20 mouse cellular contexts compared by ENCODE assay signal in the genomic region with DNA sequence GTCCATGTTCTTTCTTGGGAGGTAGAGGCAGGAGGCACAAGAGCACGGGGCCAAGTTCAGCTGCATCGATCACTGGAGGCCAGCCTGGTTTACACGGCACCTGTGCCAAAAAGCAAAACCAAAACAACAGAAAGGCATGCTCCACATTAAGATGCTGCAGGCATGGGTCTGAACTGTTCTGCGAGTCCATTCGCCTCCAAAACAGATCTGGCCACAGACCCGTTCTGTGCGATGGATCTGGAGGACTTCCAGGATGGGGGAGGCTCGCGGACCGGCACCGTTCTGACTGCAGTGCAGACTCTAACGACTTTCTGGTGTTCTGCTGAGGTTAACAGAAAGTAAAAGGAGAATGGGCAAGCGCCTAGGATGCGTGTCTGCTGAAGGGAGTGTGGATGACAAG. TPM values are rescaled to one million over a fixed set of nuclear protein-coding genes. Genes with fewer than 3 reads are reported as not detected.
A peak's percentile ranks its signal among the peaks of the same experiment; 100 is the strongest.
DNase-seq lines count a peak whose midpoint lies in the region; ATAC-seq and TF ChIP-seq lines count a peak whose summit lies in the region.
"Had no signal": no experiment of that assay in that cellular context is flagged by ENCODE, and none has a peak within 500 bp of the region (broad histone marks: within the 10 kb centered on the region; RNA-seq: fewer than 3 reads in every experiment).

No protein-coding gene starts in this region.

- no peak overlapping the region for H3K4me3 ChIP-seq in forebrain, embryonic 15.5 days
- no peak overlapping the region for H3K4me3 ChIP-seq in forebrain, embryonic 10.5 days
- no peak overlapping the region for H3K4me3 ChIP-seq in liver, adult 2 months (ENCODE audit: insufficient read depth, low read depth, low read length)
- H3K4me3 ChIP-seq in liver, postnatal 0 days (ENCODE audit: low read depth, low read length): no peak overlapping the region
- no peak overlapping the region for H3K4me3 ChIP-seq in neural tube, embryonic 15.5 days (replicated peaks)
- H3K4me3 ChIP-seq: heart, embryonic 10.5 days; limb, embryonic 13.5 days; liver, embryonic 15.5 days had no signal

- no peak for TF ChIP-seq EP300 in liver, postnatal 0 days (IDR thresholded peaks at IDR 0.05; ENCODE audit: low read depth)

- ATAC-seq in forebrain, embryonic 15.5 days (replicated peaks): no peak
- ATAC-seq in liver, postnatal 0 days: no peak
- ATAC-seq in neural tube, embryonic 15.5 days (ENCODE audit: low FRiP score): 0 out of 2 replicates have a peak, but pooled peaks have one; percentile 28
- ATAC-seq: activated CD4-positive, CD25-positive, alpha-beta regulatory T cell, adult 4 months; inflammation-experienced regulatory T-cells, adult 6 months; Patski had no signal

- H3K79me2 ChIP-seq in liver, adult 2 months (ENCODE audit: control insufficient read depth, insufficient read depth, low read length): no peaks in the 10 kb centered on the region

- no peaks in the 10 kb centered on the region for H3K9me3 ChIP-seq in forebrain, embryonic 15.5 days
- H3K9me3 ChIP-seq in forebrain, embryonic 10.5 days: no peaks in the 10 kb centered on the region
- H3K9me3 ChIP-seq in liver, postnatal 0 days (ENCODE audit: low read length): no peaks in the 10 kb centered on the region
- no peaks in the 10 kb centered on the region for H3K9me3 ChIP-seq in neural tube, embryonic 15.5 days (replicated peaks)
- H3K9me3 ChIP-seq: heart, embryonic 10.5 days; limb, embryonic 13.5 days; liver, embryonic 15.5 days had no signal

- no peak for DNase-seq in forebrain, embryonic 10.5 days (ENCODE audit: extremely low spot score, low spot score)
- DNase-seq in liver, adult 2 months (ENCODE audit: extremely low read depth, low read depth, low spot score): peak; percentile 30
- DNase-seq in liver, postnatal 0 days: no peak
- DNase-seq in neural tube, embryonic 10.5 days (ENCODE audit: extremely low spot score, low spot score): no peak
- no peak for DNase-seq in kidney, adult 9 months
- DNase-seq: gastrocnemius, postnatal 36 days; heart, postnatal 10 days; thymus, adult 2 months had no signal

- peak overlapping the region; percentile 24 for H3K27ac ChIP-seq in forebrain, embryonic 15.5 days (replicated peaks)
- H3K27ac ChIP-seq in forebrain, embryonic 10.5 days: no peak overlapping the region
- H3K27ac ChIP-seq in liver, adult 2 months (replicated peaks; ENCODE audit: insufficient read depth, low read depth, low read length): no peak overlapping the region
- H3K27ac ChIP-seq in liver, postnatal 0 days (ENCODE audit: low read depth): no peak overlapping the region
- no peak overlapping the region for H3K27ac ChIP-seq in neural tube, embryonic 15.5 days (replicated peaks)
- H3K27ac ChIP-seq: heart, embryonic 10.5 days; limb, embryonic 13.5 days; liver, embryonic 15.5 days had no signal

- peaks cover 13% of the 10 kb centered on the region for H3K27me3 ChIP-seq in forebrain, embryonic 15.5 days
- peaks cover 99% of the 10 kb centered on the region for H3K27me3 ChIP-seq in forebrain, embryonic 10.5 days (ENCODE audit: poor library complexity, severe bottlenecking)
- H3K27me3 ChIP-seq in liver, adult 2 months (ENCODE audit: control insufficient read depth, insufficient read depth, low read length): 0 out of 2 replicates have a peak, but pooled peaks cover 2% of the 10 kb centered on the region
- H3K27me3 ChIP-seq in liver, postnatal 0 days (ENCODE audit: insufficient read depth, low read length): 0 out of 2 replicates have a peak, but pooled peaks cover 3% of the 10 kb centered on the region
- H3K27me3 ChIP-seq in neural tube, embryonic 15.5 days (replicated peaks): peaks cover 40% of the 10 kb centered on the region

- peaks cover 57% of the 10 kb centered on the region for H3K4me1 ChIP-seq in forebrain, embryonic 15.5 days
- H3K4me1 ChIP-seq in forebrain, embryonic 10.5 days: peaks cover 50% of the 10 kb centered on the region
- no peaks in the 10 kb centered on the region for H3K4me1 ChIP-seq in liver, adult 2 months (ENCODE audit: control insufficient read depth, insufficient read depth, low read length)
- no peaks in the 10 kb centered on the region for H3K4me1 ChIP-seq in liver, postnatal 0 days (ENCODE audit: insufficient read depth)
- peaks cover 39% of the 10 kb centered on the region for H3K4me1 ChIP-seq in neural tube, embryonic 15.5 days
- H3K4me1 ChIP-seq: liver, embryonic 15.5 days had no signal

- H3K4me2 ChIP-seq in forebrain, embryonic 15.5 days (replicated peaks): no peak overlapping the region
- H3K4me2 ChIP-seq in liver, postnatal 0 days (ENCODE audit: low read depth, low read length): no peak overlapping the region
- H3K4me2 ChIP-seq in neural tube, embryonic 15.5 days: no peak overlapping the region
- H3K4me2 ChIP-seq: limb, embryonic 13.5 days; liver, embryonic 15.5 days had no signal

- TF ChIP-seq CTCF in liver, adult 2 months (IDR thresholded peaks at IDR 0.05; ENCODE audit: low read depth, low read length): no peak
- TF ChIP-seq CTCF in liver, postnatal 0 days (IDR thresholded peaks at IDR 0.05; ENCODE audit: low read depth): no peak

- WGBS in forebrain, embryonic 15.5 days: 42% methylated on average over 14 of the region's 14 CpGs
- WGBS in forebrain, embryonic 10.5 days: 85% methylated on average over 14 of the region's 14 CpGs
- WGBS in liver, adult 2 months: 69% methylated on average over 14 of the region's 14 CpGs
- WGBS in liver, postnatal 0 days (ENCODE audit: insufficient replicate concordance): 69% methylated on average over 14 of the region's 14 CpGs
- 60% methylated on average over 14 of the region's 14 CpGs for WGBS in neural tube, embryonic 15.5 days

- no peaks in the 10 kb centered on the region for H3K36me3 ChIP-seq in forebrain, embryonic 15.5 days
- no peaks in the 10 kb centered on the region for H3K36me3 ChIP-seq in forebrain, embryonic 10.5 days (replicated peaks)
- H3K36me3 ChIP-seq in liver, adult 2 months (ENCODE audit: control insufficient read depth, insufficient read depth, low read length): no peaks in the 10 kb centered on the region
- H3K36me3 ChIP-seq in liver, postnatal 0 days (replicated peaks; ENCODE audit: insufficient read depth, low read length): no peaks in the 10 kb centered on the region
- no peaks in the 10 kb centered on the region for H3K36me3 ChIP-seq in neural tube, embryonic 15.5 days
- H3K36me3 ChIP-seq: heart, embryonic 10.5 days; limb, embryonic 13.5 days; liver, embryonic 15.5 days had no signal

- TF ChIP-seq POLR2A in liver, adult 2 months (IDR thresholded peaks at IDR 0.05; ENCODE audit: extremely low read depth, insufficient read depth, low read length): no peak

- H3K9ac ChIP-seq in forebrain, embryonic 15.5 days (replicated peaks): no peak overlapping the region
- no peak overlapping the region for H3K9ac ChIP-seq in liver, adult 2 months (ENCODE audit: low read depth, low read length)
- no peak overlapping the region for H3K9ac ChIP-seq in liver, postnatal 0 days (replicated peaks)
- no peak overlapping the region for H3K9ac ChIP-seq in neural tube, embryonic 15.5 days (replicated peaks)
- H3K9ac ChIP-seq: limb, embryonic 13.5 days; liver, embryonic 15.5 days had no signal

RNA-seq across cellular contexts. Expression of a gene that starts 52.3 kb away (rescaled TPM):
- polyA plus RNA-seq in forebrain, embryonic 15.5 days (2015; fragmentation: Nextera tagmentation; extraction: Ambion mirVana): 0.29 and 0.45 TPM in 2 replicates
- not detected in 2 replicates for polyA plus RNA-seq in forebrain, embryonic 10.5 days (2016; fragmentation: Nextera tagmentation; extraction: Ambion mirVana)
- total RNA-seq in liver, adult 2 months (2014; rRNA removed): not detected in 2 replicates
- not detected in 2 replicates for polyA plus RNA-seq in liver, adult 2 months (2012; rRNA removed)
- not detected in 2 replicates for polyA plus RNA-seq in liver, postnatal 0 days (2015; fragmentation: Nextera tagmentation; extraction: Ambion mirVana)
- polyA plus RNA-seq in neural tube, embryonic 15.5 days (2015; fragmentation: Nextera tagmentation; extraction: Ambion mirVana): not detected in 2 replicates
- total RNA-seq: gastrocnemius, postnatal 36 days; heart, postnatal 10 days; left cerebral cortex, postnatal 10 days; megakaryocyte, adult 5-6 weeks had no signal
- polyA plus RNA-seq: activated CD4-positive, CD25-positive, alpha-beta regulatory T cell, adult 4 months; embryonic facial prominence, embryonic 14.5 days; heart, embryonic 10.5 days; inflammation-experienced regulatory T-cells, adult 6 months; limb, embryonic 13.5 days; liver, embryonic 15.5 days; neural tube, embryonic 14.5 days; Patski; thymus, adult 2 months had no signal
